Mouse (Mus musculus): ENCODE data around the gene Ifngr1.

DNA sequence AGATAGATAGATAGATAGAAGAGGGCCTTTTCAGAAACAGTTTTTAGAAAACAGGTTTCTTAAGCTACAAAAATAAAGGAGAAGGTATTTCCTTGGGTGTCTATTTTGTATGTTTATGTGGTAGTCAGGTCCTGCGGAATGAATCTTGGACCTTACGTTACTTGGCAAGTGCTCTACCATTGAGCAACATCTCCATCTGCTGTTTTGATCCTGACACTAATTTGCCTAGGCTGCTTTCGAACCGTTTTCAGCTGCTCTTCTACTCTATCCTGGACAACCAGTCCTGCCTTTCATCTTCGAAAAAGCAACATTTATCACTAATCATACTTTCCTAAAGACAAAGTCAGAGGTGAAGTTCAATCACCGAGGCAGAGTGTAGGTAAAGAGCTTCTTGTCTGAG is 11.5 kb downstream of the Ifngr1 start:
- TF ChIP-seq CTCF (IDR thresholded peaks at IDR 0.05 in 2 of 3, conservative IDR thresholded peaks at IDR 0.05 in 1 of 3; ENCODE audit: control insufficient read depth in 1 of 3, insufficient read depth in 1 of 3, low read depth in 2 of 3, low read length in 3 of 3, poor library complexity in 1 of 3, severe bottlenecking in 1 of 3) (no peak), ELF1 (IDR thresholded peaks at IDR 0.05; ENCODE audit: low read depth, low read length) (no peak), MAX (IDR thresholded peaks at IDR 0.05; ENCODE audit: low read length) (no peak), SIN3A (IDR thresholded peaks at IDR 0.05; ENCODE audit: low read length) (no peak), POLR2A (IDR thresholded peaks at IDR 0.05; ENCODE audit: control insufficient read depth in 1 of 2, insufficient read depth in 1 of 2, low read depth in 1 of 2, low read length in 2 of 2, poor library complexity in 1 of 2) (no peak), USF1 (IDR thresholded peaks at IDR 0.05; ENCODE audit: low read depth, low read length) (no peak), UBTF (IDR thresholded peaks at IDR 0.05; ENCODE audit: borderline replicate concordance, insufficient read depth, low read depth, low read length) (no peak), POLR2AphosphoS2 (IDR thresholded peaks at IDR 0.05; ENCODE audit: low read length) (no peak), JUND (IDR thresholded peaks at IDR 0.05; ENCODE audit: low read depth, low read length) (no peak), EP300 (IDR thresholded peaks at IDR 0.05; ENCODE audit: low read depth in 1 of 2, low read length in 2 of 2) (no peak)

Measured in MEL (cell line).